Mouse (Mus musculus): ENCODE measurements at regions not wholly inside any gene's neighbourhood (a gene's known extent, or its start where the extent isn't known, plus 50 kb on each side); places are given as distances from the start of the nearest gene placed in this dataset.
A peak's percentile ranks its signal among the peaks of the same experiment; 100 is the strongest.

DNA sequence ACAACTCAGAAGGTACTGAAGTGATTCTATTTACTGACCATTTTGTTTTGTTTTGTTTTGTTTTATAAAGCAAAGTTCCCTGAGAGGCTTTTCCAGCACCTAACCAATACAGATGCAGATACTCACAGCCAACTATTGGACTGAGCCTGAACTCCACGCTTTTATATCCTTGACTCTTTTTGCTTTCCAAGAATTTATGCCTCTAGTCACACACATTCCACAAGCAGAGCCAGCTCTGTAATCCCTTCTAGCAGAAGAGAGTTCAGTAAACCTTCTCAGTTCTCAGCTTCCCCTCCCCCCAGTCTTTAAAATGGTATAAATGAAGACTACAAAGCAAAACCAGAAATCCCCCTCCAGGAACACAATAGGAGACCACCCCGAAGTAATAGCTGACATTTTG lies 269.0 kb upstream of the 1700003H04Rik start:
- no peak for DNase-seq (ENCODE audit: low read depth)

DNA sequence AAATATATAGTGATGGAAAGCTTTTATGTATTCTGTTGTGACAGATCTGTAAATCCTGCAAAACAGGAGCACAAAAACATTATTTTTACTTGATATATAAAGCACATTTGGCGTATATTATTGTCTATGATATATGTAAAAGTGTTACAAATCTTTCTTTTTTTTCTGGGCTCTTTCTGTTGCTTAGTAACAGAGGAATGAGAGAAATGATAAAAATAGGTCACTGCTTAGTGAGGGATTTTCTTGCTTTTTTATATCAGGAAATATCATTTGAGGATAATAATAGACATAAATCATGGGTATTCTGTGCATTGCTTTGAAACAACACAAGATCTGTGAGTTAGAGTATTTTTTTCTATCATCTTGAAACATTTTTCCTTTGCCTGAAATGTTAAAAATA lies 239.7 kb upstream of the 1700003H04Rik start:
- no peak for DNase-seq (ENCODE audit: low read depth)

DNA sequence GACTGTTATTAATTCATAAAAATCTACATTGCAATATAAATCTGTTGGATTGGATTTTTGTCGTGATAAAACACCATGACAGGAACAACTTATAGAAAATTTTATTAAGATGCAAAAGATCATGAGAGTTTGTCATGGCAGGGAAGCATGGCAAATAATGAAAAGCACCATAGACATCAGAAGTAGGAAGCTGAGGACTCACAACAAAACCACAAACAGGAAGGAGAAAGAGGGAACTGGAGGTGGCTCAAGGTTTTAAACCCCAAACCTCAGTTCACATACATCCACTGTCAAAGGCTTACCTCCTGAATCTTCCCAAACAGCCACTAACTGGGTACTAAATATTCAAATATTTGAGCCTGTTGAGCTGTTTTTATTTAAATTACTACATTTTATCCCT lies 226.0 kb upstream of the 1700003H04Rik start:
- DNase-seq (ENCODE audit: low read depth): peak; percentile 59

DNA sequence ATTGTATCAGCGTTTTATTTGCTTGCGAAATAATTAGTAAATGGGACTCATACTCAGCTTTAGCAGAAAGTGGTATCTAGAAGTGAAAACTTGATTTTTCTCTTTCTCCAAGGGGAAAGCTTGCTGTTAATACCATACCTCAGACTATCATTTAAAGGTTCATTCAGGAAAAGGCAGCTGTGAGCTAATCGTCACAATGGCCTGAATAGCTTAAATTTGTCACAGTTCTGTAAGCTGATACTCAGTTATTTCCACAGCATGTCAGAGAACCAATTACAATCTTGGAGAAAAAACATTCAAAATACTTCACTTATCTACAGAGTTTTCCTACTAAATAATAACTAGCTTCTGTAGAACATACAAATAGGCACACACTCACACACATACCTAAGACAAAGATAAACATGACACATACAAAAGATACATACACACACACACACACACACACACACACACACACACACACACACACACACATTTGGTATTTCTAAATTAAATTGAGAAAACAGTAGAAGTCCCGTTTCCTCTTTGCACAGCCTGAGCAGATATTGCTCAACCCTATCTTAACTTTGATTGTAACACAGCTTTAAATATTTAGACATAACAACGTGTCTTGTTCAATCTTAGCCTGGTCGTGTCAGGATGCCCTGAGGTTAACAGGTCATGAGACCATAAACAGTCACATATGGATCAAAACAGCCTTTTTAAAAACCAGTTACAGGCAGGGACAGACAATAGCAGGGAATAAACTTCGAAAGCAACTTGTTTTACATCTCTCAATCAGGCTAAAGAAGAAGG lies 208.5 kb upstream of the 1700003H04Rik start:
- DNase-seq (ENCODE audit: low read depth): peak; percentile 65

DNA sequence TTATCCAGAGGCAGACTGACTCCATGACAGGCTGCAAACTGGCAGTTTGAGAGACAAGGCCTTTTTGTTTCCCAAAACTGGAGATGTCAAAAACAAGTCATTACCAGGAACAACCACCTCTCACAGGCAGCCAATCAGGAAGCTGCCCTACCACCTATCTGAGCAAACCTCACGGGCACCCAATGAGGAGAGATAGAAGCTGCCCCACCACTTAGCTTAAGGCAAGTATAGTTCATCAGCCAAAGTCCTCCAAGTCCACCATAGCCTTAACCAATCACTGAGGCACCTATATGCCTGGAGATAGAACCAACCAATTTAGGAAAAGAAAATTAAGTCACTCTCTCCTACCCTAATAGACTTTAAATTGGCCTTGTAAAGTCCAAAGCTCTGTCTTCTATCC lies 207.3 kb upstream of the 1700003H04Rik start:
- no peak for DNase-seq (ENCODE audit: low read depth)

DNA sequence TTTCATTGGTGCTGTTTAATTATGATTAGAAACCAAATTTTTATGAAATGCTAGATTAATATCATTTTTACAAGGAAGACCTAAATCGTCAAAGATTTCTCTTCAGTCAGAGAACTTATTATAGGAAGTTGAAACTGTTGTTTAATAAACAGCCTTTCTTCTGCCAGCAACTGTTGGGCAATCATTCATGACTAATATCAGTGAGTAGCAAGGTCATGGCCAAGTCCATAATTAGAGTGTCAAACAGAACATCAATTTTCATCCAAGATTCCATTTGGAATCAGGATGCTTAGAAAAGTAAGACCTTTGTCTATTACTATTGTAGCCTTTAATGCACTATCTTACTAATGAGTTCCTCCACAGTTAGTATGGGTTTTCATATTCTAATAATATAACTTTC lies 189.4 kb upstream of the 1700003H04Rik start:
- peak; percentile 51 for DNase-seq (ENCODE audit: low read depth)

DNA sequence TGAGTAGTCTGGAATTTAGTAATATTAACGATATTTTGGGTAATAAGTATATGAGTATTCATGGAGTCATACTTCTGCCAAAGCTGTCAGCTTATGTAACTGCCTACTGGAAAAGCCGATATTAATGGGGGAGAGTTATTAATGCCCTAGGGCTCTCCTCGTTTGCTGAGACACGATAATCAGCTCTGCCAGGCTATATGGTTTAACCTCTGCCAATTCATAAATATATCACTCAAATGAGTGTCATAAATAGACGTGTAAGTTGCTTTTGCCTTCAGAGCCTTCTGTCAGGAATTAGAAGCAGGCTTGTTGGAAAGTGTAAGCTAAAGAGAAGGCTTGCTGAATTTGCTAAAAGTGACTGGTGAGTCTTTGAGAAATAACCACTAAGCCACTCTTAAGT lies 188.4 kb upstream of the 1700003H04Rik start:
- no peak for DNase-seq (ENCODE audit: low read depth)

DNA sequence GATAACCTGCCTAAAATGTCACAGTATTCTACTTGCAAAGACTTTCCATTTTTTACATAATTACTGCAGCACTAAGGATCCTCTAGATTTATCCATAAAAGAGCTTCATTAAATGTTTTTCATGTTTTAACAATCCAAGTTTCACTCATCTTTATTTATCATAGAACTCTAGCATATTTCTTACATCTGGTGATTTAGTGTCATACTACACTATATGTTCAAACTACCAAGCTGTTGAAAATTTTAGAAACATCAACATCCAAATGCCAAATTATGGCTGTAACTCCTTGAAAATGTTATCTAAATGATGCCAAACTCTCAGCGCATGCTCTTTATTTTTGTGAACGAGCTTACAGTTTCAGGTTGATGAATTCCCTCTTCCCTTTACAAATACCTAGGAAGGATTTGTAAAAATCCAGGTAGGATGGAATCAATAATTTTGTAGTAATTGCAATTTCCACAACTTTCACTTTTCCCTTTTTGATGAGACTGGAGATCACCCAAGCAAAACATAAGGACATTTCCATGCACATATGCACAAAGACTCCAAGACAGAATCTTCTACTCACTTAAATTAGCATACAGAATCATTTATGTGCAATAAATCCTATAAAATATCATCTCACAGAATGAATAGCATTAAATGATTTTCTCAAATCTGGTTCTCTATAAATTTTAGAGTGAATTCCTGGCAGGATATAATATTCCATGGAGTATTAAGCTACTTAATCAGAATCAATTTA lies 175.0 kb upstream of the 1700003H04Rik start:
- no peak for DNase-seq (ENCODE audit: low read depth)

DNA sequence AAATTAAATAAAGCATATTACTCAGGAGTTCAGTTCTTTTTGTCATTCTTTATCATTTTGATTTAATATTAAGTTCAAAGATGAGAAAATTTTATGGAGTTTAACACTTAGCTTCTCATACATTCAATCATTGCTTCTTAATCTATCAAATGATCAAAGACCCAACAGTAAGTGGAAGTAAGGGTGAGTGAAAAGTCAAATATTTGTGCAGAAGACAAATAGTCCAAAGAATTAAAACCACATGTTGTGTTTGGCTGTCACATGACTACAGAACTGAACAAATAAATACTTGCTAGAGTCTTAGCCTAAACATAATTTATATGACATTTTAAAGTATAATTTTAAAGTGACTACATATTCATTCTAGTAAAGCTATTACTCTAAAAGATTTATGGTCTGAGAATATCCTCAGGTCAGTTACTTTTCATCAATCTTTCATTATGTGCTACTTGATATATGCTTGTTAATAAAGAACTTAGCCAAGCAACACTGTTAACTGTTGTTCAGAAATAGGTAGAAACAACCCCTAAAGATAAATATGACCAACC lies 171.7 kb upstream of the 1700003H04Rik start:
- DNase-seq (ENCODE audit: low read depth): no peak

DNA sequence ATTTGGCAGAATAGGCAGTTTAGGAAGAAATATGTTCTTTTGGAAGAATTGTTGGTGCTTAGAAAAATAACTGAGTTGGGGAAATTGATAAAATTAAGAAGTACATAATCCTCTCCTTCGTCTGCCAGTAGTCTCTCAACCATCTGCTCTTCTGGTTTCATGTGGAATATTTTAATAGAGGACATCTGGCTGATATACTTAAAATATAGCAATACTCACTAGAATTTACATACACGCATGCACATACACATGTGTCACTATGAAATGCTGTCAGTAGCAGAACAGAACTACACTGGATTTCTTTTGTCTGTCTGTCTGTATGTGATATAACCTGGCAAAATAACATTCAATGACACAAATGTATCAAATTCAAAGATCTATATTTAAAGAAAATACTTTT lies 168.4 kb upstream of the 1700003H04Rik start:
- no peak for DNase-seq (ENCODE audit: low read depth)

DNA sequence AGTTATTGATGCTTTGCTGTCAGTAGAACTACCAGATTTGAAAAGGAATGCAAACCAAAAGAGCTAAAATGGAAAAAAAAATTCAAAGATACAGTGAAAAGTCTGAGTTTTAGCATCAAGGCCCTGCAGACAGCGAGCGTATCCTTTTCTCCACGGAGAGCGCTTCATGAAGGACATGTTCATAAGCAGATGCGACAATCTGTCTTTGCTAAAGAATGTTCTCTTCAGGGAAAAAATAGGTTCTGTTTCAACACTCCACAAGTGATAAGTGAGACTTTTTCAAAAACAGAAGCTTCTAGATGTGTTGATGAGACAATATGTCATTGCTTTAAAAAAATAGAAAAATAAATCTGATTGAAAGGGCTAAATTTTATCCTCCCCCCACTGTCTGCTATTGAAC lies 147.4 kb upstream of the 1700003H04Rik start:
- DNase-seq (ENCODE audit: low read depth): no peak

DNA sequence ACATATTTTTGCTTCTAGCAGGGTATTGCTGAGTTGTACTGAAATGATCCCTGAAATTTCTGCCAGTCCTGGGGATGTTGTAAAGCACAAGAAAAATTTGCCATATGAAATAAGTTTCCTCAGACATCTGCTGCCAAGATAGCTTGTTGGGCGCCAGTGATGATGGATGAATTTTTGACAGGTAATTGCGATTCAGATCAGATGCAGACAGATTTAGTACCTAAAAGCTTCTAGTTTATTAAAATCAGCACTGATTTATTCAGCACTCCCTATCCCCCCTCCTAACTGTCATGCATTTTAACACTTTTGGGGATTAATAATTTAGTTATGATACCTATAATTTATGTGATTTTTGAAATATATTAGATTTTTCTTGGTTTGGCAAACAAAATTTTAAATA lies 131.3 kb upstream of the 1700003H04Rik start:
- no peak for DNase-seq (ENCODE audit: low read depth)

DNA sequence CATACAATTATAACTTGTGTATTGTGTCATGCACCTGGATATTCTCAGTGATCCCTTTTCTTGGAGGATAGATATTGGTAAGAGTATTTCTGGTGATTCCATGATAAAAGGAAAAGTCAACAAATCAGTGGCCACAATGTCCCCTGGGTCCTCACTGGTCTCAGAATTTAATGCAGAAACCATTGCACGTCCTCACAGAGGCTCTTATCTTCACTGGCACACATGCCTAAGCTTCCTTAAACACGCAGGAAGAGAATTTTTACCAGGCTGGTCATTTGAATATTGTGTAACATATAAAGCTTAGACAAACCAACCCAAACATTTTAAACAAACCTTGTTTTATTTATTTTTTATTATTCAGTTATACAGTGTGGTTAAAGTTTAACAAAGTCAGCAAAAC lies 92.7 kb upstream of the 1700003H04Rik start:
- DNase-seq (ENCODE audit: low read depth): peak; percentile 87

DNA sequence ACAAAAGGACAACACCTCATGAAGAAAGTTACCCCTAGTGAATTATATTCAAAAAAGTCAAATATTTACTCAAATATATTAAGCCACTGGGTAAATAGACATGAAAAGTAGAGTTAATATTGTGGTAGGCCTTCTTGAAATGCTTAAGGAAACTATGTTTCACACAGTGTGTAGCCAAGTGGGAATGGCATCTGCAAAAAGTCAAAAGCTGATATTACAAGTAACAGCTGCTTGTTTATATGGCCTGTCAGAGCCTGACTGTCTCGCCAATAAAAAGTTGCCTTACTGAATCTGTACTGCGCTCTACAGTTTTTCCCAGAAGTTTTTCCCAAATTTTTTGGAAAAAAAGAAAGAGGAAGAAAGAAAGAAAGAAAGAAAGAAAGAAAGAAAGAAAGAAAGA lies 77.3 kb upstream of the 1700003H04Rik start:
- no peak for DNase-seq (ENCODE audit: low read depth)

DNA sequence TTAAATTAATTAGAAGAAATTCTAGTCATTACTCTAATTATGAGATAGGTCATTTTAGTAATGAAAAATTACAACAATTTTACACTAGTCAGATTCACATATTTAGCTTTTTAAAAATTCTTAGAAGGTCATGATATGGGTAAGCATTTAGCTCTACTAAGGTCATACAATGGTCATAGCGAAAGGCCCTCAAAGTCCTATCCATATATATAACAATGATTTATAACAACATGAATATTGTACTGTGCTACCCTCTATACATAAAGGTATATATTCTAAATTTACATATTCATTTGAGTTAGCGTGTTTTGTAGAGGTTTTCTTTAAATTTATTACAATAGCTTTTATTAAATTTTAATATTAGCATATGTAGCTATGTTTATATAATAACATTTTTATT lies 52.5 kb upstream of the 1700003H04Rik start:
- no peak for DNase-seq (ENCODE audit: low read depth)

Data from 416B (cell line).